Mouse (Mus musculus) G1E (cell line): ENCODE measurements at regions not wholly inside any gene's neighbourhood (a gene's known extent, or its start where the extent isn't known, plus 50 kb on each side); places are given as distances from the start of the nearest gene placed in this dataset.

ENCODE experiments used
- ATAC-seq: 2 replicates; pipeline ENCODE4 v1.8.0; 2016; ENCODE audit warnings: mild to moderate bottlenecking; ENCODE audit not compliant: insufficient number of reproducible peaks, poor library complexity, low FRiP score, severe bottlenecking; ENCODE audit errors: extremely low read depth
- DNase-seq: peaks from one replicate; pipeline ENCODE4 v3.0.0; 2012; ENCODE audit warnings: low spot score
- H3K27me3 ChIP-seq: 2 replicates; pipeline ENCODE4 v1.6.1; 2012; ENCODE audit warnings: mild to moderate bottlenecking, low read length, inconsistent platforms; ENCODE audit not compliant: insufficient read depth
- H3K36me3 ChIP-seq: replicated peaks from 2 replicates; pipeline ENCODE3; 2012; ENCODE audit warnings: mild to moderate bottlenecking, inconsistent platforms
- H3K4me1 ChIP-seq: 2 replicates; pipeline ENCODE4 v1.6.1; 2012; ENCODE audit warnings: low read depth, low read length, inconsistent platforms, mixed read lengths; ENCODE audit not compliant: insufficient read depth
- H3K4me3 ChIP-seq: 2 replicates; pipeline ENCODE4 v1.5.1; 2012; ENCODE audit warnings: low read depth, mild to moderate bottlenecking, inconsistent platforms, low read length, moderate library complexity, mixed read lengths
- H3K9me3 ChIP-seq: replicated peaks from 2 replicates; pipeline ENCODE4 v1.6.1; 2012; ENCODE audit warnings: inconsistent platforms
- CTCF ChIP-seq: IDR thresholded peaks from 2 replicates; pipeline ENCODE4 v1.5.1; 2012; ENCODE audit warnings: low read depth, low read length, inconsistent platforms, mixed read lengths
- GATA1 ChIP-seq: IDR thresholded peaks from 2 replicates; pipeline ENCODE4 v1.6.1; 2012; ENCODE audit warnings: borderline replicate concordance, low read length, inconsistent platforms, mixed read lengths
- GATA2 ChIP-seq: IDR thresholded peaks from 2 replicates; pipeline ENCODE4 v1.6.1; 2012; ENCODE audit warnings: low read depth, low read length, inconsistent platforms, borderline replicate concordance
- POLR2AphosphoS5 ChIP-seq: IDR thresholded peaks from 2 replicates; pipeline ENCODE4 v1.6.1; 2012; ENCODE audit warnings: low read depth, low read length, inconsistent platforms; ENCODE audit not compliant: insufficient replicate concordance
- TAL1 ChIP-seq: conservative IDR thresholded peaks from 2 replicates; pipeline ENCODE4 v1.6.1; 2012; ENCODE audit warnings: low read depth, low read length, inconsistent platforms, mixed read lengths

- H3K27me3 ChIP-seq, result peaks cover 34% of the 10 kb centered on the region
- ATAC-seq (no peak), DNase-seq (no peak)
- no peak overlapping the region for H3K4me3 ChIP-seq
- H3K4me1 ChIP-seq, result peaks cover 15% of the 10 kb centered on the region
- H3K9me3 ChIP-seq, result no peaks in the 10 kb centered on the region
- no peaks in the 10 kb centered on the region for H3K36me3 ChIP-seq
- TF ChIP-seq POLR2AphosphoS5 (no peak), CTCF (no peak), GATA1 (no peak), TAL1 (no peak), GATA2 (no peak)
Observed at GRCm38 (mm10) chr3:138609749-138610148, 83.8 kb downstream of the Eif4e start.

- Histone ChIP-seq H3K4me3 (no peak overlapping the region), H3K9me3 (no peaks in the 10 kb centered on the region), H3K27me3 (peaks cover 26% of the 10 kb centered on the region), H3K4me1 (peaks cover 15% of the 10 kb centered on the region), H3K36me3 (no peaks in the 10 kb centered on the region)
- DNase-seq (no peak), ATAC-seq (peak; percentile 62)
- TF ChIP-seq POLR2AphosphoS5 (no peak), TAL1 (0 out of 2 replicates have a peak, but pooled peaks have one; percentile 14), CTCF (no peak)
Observed at GRCm38 (mm10) chr3:138612884-138613653, 87.1 kb downstream of the Eif4e start.

GRCm38 (mm10) chr3:138613680-138614079 is 87.7 kb downstream of the Eif4e start:
- H3K9me3 ChIP-seq, result no peaks in the 10 kb centered on the region
- no peak for ATAC-seq
- TF ChIP-seq CTCF (no peak), POLR2AphosphoS5 (no peak), GATA2 (no peak), GATA1 (no peak), TAL1 (no peak)
- H3K27me3 ChIP-seq, result peaks cover 23% of the 10 kb centered on the region
- H3K4me3 ChIP-seq, result no peak overlapping the region
- H3K36me3 ChIP-seq, result no peaks in the 10 kb centered on the region
- no peak for DNase-seq
- peaks cover 15% of the 10 kb centered on the region for H3K4me1 ChIP-seq

GRCm38 (mm10) chr3:138614899-138615298 is 88.9 kb downstream of the Eif4e start:
- DNase-seq (no peak), ATAC-seq (no peak)
- Histone ChIP-seq H3K27me3 (peaks cover 16% of the 10 kb centered on the region), H3K4me1 (peaks cover 15% of the 10 kb centered on the region), H3K4me3 (no peak overlapping the region), H3K9me3 (no peaks in the 10 kb centered on the region), H3K36me3 (no peaks in the 10 kb centered on the region)
- no peak for TF ChIP-seq TAL1
- no peak for TF ChIP-seq CTCF
- TF ChIP-seq GATA2, result no peak
- TF ChIP-seq GATA1, result no peak
- no peak for TF ChIP-seq POLR2AphosphoS5

- H3K27me3 ChIP-seq, result peaks cover 2% of the 10 kb centered on the region; the same call in 1 of the 2 replicates
- H3K4me3 ChIP-seq, result no peak overlapping the region
- DNase-seq (no peak), ATAC-seq (no peak; the same call in 1 of the 2 replicates)
- TF ChIP-seq GATA2 (no peak), TAL1 (no peak), POLR2AphosphoS5 (no peak), CTCF (no peak), GATA1 (no peak)
- H3K36me3 ChIP-seq, result no peaks in the 10 kb centered on the region
- no peaks in the 10 kb centered on the region for H3K4me1 ChIP-seq
- no peaks in the 10 kb centered on the region for H3K9me3 ChIP-seq
Observed at GRCm38 (mm10) chr3:138620263-138620662, 94.3 kb downstream of the Eif4e start.

GRCm38 (mm10) chr3:138624128-138624527 is 98.1 kb downstream of the Eif4e start:
- Histone ChIP-seq H3K4me1 (no peaks in the 10 kb centered on the region), H3K4me3 (no peak overlapping the region), H3K36me3 (no peaks in the 10 kb centered on the region), H3K27me3 (peaks cover 2% of the 10 kb centered on the region; the same call in 1 of the 2 replicates), H3K9me3 (no peaks in the 10 kb centered on the region)
- TF ChIP-seq GATA2 (no peak), POLR2AphosphoS5 (no peak), GATA1 (no peak), CTCF (no peak), TAL1 (no peak)
- DNase-seq (no peak), ATAC-seq (no peak)
